Mouse (Mus musculus): ENCODE data around the gene Tal1. TPM values are rescaled to one million over a fixed set of nuclear protein-coding genes. Genes with fewer than 3 reads are reported as not detected.
A peak's percentile ranks its signal among the peaks of the same experiment; 100 is the strongest.

The Tal1 gene
- polyA plus RNA-seq (2016; fragmentation: Nextera tagmentation; extraction: Ambion mirVana) = 1.4 and 1.9 TPM in 2 replicates

DNA sequence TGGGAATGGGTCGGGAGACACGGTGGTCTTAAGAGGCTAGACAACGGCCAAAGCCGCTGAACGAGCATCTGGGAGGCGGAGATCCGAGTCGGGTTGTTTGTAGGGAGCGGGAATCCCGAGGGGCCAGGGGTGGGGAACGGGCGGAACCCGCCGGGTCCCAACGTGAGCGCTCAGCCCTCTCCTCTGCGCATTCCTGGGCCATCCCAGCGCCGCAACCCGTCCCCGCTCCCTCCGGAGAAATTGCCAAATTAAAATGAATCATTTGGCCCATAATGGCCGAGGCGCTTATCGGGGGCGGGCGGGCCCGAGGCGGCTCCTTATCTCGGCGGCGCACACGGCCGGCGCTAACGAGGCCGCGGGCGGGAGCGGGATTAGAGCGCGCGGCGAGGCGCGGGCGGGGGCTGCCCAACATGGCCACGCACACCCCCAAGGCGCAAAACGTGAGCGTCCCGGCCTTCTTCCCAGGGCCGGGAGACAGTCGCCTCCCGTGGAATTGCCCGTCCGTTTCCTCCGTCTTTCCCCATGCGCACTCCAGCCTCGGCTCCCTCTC, at the start of gene Tal1:
TSS of gene Tal1 (plus strand) at position 56 of the 550 bp plus-strand sequence.
- H3K4me1 ChIP-seq (replicated peaks) = peaks cover 23% of the 10 kb centered on the region
- peak within 1 kb of the TSS; percentile 37 for H3K4me3 ChIP-seq (replicated peaks)
- peak within 1 kb of the TSS; percentile 45; the same call in 1 of the 2 replicates for H3K27ac ChIP-seq
- peaks cover 98% of the 10 kb centered on the region for H3K27me3 ChIP-seq
- under 1% methylated on average over 60 of the region's 60 CpGs for WGBS
- peak within 1 kb of the TSS; percentile 37 for H3K9ac ChIP-seq (replicated peaks)
- peak within 1 kb of the TSS; percentile 58 for H3K4me2 ChIP-seq
- no peaks in the 10 kb centered on the region for H3K9me3 ChIP-seq
- no peaks in the 10 kb centered on the region for H3K36me3 ChIP-seq
- no peak for ATAC-seq (ENCODE audit: insufficient number of reproducible peaks, insufficient read depth, low FRiP score, low TSS enrichment, low read depth)

DNA sequence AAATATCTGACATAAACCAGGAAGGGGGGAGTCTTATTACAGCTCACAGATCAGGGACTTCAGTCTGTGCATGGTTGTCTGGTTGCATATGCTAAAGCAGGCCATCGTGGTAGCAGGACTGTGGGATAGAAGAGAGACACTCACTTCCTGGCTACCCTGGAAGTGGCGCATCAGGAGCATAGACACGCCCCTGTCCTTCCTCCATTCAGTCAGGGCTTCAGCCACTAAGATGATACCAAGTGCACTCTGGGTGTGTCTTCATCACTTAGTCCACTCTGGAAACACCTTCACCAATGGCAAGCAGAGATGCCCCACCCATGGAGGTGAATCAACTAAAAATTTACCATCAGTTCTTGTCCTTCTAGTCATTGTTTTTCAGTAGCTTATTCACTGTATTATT, 42.0 kb upstream of the Tal1 start:
- WGBS = 82% methylated on average over 3 of the region's 3 CpGs
- Histone ChIP-seq H3K4me2 (no peak overlapping the region), H3K36me3 (peaks cover 77% of the 10 kb centered on the region), H3K27ac (no peak overlapping the region), H3K27me3 (no peaks in the 10 kb centered on the region), H3K4me1 (replicated peaks) (no peaks in the 10 kb centered on the region), H3K9ac (replicated peaks) (no peak overlapping the region), H3K9me3 (no peaks in the 10 kb centered on the region), H3K4me3 (replicated peaks) (no peak overlapping the region)
- ATAC-seq (ENCODE audit: insufficient number of reproducible peaks, insufficient read depth, low FRiP score, low TSS enrichment, low read depth) = no peak

DNA sequence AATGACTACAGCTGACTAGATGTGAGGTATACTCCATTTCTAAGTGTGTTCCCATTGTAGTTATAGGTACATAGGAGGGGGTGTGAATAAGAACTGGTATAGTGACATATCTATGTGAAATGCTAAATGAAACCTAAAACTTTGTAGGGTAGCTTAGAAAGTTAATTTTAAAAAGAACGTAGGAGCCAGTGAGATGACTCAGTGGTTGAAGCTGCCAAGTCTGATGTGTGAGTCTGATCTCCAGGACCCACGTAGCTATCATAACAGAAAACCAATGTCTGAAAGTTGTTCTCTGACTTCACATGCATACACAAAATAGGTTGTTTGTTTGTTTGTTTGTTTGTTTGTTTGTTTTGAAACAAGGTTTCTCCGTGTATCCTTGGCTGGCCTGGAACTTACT, 36.2 kb upstream of the Tal1 start:
- Histone ChIP-seq H3K9me3 (no peaks in the 10 kb centered on the region), H3K4me1 (replicated peaks) (no peaks in the 10 kb centered on the region), H3K9ac (replicated peaks) (no peak overlapping the region), H3K27me3 (no peaks in the 10 kb centered on the region), H3K36me3 (peaks cover 80% of the 10 kb centered on the region), H3K4me3 (replicated peaks) (no peak overlapping the region), H3K27ac (no peak overlapping the region), H3K4me2 (no peak overlapping the region)
- WGBS = 94% methylated on average over 3 of the region's 3 CpGs
- no peak for ATAC-seq (ENCODE audit: insufficient number of reproducible peaks, insufficient read depth, low FRiP score, low TSS enrichment, low read depth)

DNA sequence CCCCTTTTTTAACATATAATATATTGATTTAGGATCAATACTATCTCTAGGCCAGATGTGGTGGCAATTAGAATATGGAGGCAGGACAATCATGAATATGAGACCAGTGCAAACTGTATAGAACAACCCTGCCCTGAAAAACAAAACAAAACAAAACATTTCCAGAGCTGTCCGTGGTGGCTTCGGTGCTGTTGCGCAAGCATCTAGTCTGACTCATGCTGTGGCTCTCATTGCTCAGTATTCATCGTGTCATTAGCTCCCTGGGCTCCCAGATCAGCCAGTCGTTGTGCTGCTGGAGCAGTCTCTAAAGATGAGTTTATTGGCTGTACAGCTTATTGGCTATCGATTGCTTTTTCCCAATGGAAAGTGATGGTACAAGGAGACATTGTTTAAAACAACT, 21.2 kb upstream of the Tal1 start:
- Histone ChIP-seq H3K36me3 (peaks cover 62% of the 10 kb centered on the region), H3K4me1 (replicated peaks) (no peaks in the 10 kb centered on the region), H3K9me3 (no peaks in the 10 kb centered on the region), H3K4me3 (replicated peaks) (no peak overlapping the region), H3K27me3 (no peaks in the 10 kb centered on the region), H3K9ac (replicated peaks) (no peak overlapping the region), H3K4me2 (no peak overlapping the region), H3K27ac (no peak overlapping the region)
- ATAC-seq (ENCODE audit: insufficient number of reproducible peaks, insufficient read depth, low FRiP score, low TSS enrichment, low read depth) = no peak
- WGBS = 85% methylated on average over 6 of the region's 6 CpGs

DNA sequence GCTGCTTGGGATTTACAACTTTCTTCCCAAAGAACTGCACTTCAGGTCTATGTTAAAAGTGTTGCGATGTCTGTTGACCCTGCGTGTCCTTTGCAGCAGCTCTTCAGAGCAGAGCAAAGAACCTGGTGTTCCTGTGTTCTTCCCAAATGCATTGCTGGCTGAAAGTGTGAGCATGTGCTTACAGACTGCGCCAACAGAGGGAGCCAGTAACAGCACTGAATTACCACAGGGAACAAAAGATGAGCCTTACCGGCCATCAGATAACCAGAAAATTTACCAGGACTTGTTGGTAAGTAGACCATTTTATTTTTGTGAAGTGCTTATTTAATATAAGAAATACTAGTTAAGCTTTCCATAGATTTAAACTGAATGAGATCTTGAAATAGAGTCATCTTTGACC, 18.0 kb upstream of the Tal1 start:
- WGBS = 48% methylated on average over 4 of the region's 4 CpGs
- no peaks in the 10 kb centered on the region for H3K27me3 ChIP-seq
- H3K9me3 ChIP-seq = no peaks in the 10 kb centered on the region
- H3K4me3 ChIP-seq (replicated peaks) = no peak overlapping the region
- no peak overlapping the region for H3K27ac ChIP-seq
- no peak overlapping the region for H3K9ac ChIP-seq (replicated peaks)
- no peak overlapping the region for H3K4me2 ChIP-seq
- peaks cover 68% of the 10 kb centered on the region for H3K36me3 ChIP-seq
- no peaks in the 10 kb centered on the region for H3K4me1 ChIP-seq (replicated peaks)
- ATAC-seq (ENCODE audit: insufficient number of reproducible peaks, insufficient read depth, low FRiP score, low TSS enrichment, low read depth) = no peak

DNA sequence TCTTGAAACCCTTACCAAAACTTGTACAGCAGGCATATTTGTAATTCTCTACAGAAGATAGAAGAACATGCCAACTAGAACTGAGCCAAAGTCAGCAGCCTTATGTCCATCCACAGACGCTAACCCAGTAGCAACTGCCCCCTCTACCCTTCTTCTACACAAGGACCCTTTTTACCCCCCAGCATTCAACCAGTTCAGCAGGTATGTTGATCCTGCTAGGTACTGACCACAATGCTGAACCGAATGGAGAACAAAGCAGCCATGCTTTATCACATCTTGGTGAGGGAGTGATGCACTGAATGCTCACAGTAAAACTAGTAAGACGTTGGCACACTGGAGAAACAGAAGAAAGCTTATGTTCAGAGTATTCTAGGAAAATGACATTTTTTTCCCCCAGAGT, 10.6 kb upstream of the Tal1 start:
- 83% methylated on average over 3 of the region's 3 CpGs for WGBS

DNA sequence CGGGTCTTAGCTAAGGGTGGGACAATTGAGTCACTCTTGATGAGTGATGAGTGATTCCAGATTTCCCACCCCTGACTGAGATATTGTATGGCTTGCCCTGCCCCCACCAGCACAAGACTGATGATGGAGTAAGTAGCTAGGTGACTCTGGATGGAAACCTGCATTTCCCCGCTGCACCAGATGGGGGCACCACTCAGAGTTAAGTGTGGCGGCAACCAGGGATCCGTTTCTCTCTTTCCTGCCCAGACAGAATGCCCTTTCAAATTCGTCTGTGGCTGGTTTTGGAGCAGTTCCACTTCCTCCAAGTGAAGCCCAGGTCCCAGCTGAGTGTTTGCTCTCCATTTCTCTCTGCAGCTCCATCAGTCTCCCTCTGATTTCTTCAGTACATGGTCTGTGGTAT, 8.5 kb upstream of the Tal1 start:
- peaks cover 3% of the 10 kb centered on the region; the same call in 1 of the 2 replicates for H3K9me3 ChIP-seq
- WGBS = 4% methylated on average over 5 of the region's 5 CpGs
- no peak overlapping the region for H3K27ac ChIP-seq
- H3K27me3 ChIP-seq = peaks cover 44% of the 10 kb centered on the region
- peaks cover 5% of the 10 kb centered on the region; the same call in 1 of the 2 replicates for H3K36me3 ChIP-seq
- ATAC-seq (ENCODE audit: insufficient number of reproducible peaks, insufficient read depth, low FRiP score, low TSS enrichment, low read depth) = no peak
- peaks cover 7% of the 10 kb centered on the region for H3K4me1 ChIP-seq (replicated peaks)
- no peak overlapping the region for H3K9ac ChIP-seq (replicated peaks)
- H3K4me3 ChIP-seq (replicated peaks) = no peak overlapping the region
- H3K4me2 ChIP-seq = no peak overlapping the region

More for the DNA sequence above, 10.6 kb upstream of the Tal1 start:
- Histone ChIP-seq H3K36me3 (peaks cover 26% of the 10 kb centered on the region), H3K4me3 (replicated peaks) (no peak overlapping the region), H3K4me2 (no peak overlapping the region), H3K9ac (replicated peaks) (no peak overlapping the region), H3K27me3 (peaks cover 26% of the 10 kb centered on the region), H3K9me3 (peaks cover 3% of the 10 kb centered on the region; the same call in 1 of the 2 replicates), H3K4me1 (replicated peaks) (no peaks in the 10 kb centered on the region), H3K27ac (no peak overlapping the region)
- no peak for ATAC-seq (ENCODE audit: insufficient number of reproducible peaks, insufficient read depth, low FRiP score, low TSS enrichment, low read depth)

DNA sequence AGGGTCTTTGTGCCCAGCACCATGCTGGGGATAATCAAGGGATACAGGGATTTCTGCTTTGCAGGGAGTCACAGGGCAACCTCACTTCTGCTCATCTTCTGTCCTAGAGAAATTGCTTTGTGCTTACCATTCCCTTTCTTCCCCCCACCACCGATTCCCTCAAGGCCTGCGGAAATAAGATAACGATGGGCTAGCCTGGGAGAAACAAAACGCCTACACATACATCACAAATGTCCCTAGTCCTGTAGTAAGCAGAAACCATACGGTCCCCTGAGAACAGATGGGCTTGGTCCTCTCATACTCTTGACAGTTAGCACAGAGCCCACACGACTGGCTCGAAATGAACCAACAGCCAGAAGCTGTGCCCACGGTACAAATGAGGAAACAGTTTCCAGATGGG, 8.0 kb upstream of the Tal1 start:
- H3K4me2 ChIP-seq = no peak overlapping the region
- H3K27ac ChIP-seq = no peak overlapping the region
- H3K9ac ChIP-seq (replicated peaks) = no peak overlapping the region
- H3K4me3 ChIP-seq (replicated peaks) = no peak overlapping the region
- H3K36me3 ChIP-seq = peaks cover 2% of the 10 kb centered on the region; the same call in 1 of the 2 replicates
- H3K27me3 ChIP-seq = peaks cover 48% of the 10 kb centered on the region
- H3K9me3 ChIP-seq = peaks cover 3% of the 10 kb centered on the region; the same call in 1 of the 2 replicates
- 64% methylated on average over 8 of the region's 8 CpGs for WGBS
- peaks cover 12% of the 10 kb centered on the region for H3K4me1 ChIP-seq (replicated peaks)
- ATAC-seq (ENCODE audit: insufficient number of reproducible peaks, insufficient read depth, low FRiP score, low TSS enrichment, low read depth) = no peak

DNA sequence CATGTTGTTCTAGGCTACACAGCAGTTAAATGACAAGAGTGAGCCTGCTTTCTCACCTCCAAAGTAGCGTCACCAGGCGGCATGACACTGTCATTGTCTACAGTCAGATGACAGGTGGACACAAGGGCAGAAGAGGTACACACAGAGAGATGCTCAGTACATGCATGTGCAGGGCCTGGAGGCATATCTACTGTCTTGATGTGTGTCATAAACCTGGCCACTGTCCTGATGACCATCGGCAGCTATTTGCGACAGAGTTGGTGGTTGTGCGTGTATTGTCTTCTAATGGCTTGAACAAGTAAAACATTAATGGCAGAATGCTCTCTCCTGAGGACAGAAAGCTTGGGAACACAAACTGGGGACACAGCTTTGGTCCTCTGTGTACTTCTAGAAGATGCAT, 5.0 kb upstream of the Tal1 start:
- no peak overlapping the region for H3K27ac ChIP-seq
- H3K4me1 ChIP-seq (replicated peaks) = peaks cover 13% of the 10 kb centered on the region
- H3K4me2 ChIP-seq = no peak overlapping the region
- H3K4me3 ChIP-seq (replicated peaks) = no peak overlapping the region
- no peak for ATAC-seq (ENCODE audit: insufficient number of reproducible peaks, insufficient read depth, low FRiP score, low TSS enrichment, low read depth)
- H3K9me3 ChIP-seq = no peaks in the 10 kb centered on the region
- H3K27me3 ChIP-seq = peaks cover 78% of the 10 kb centered on the region
- no peak overlapping the region for H3K9ac ChIP-seq (replicated peaks)
- WGBS = 78% methylated on average over 5 of the region's 5 CpGs
- H3K36me3 ChIP-seq = no peaks in the 10 kb centered on the region

DNA sequence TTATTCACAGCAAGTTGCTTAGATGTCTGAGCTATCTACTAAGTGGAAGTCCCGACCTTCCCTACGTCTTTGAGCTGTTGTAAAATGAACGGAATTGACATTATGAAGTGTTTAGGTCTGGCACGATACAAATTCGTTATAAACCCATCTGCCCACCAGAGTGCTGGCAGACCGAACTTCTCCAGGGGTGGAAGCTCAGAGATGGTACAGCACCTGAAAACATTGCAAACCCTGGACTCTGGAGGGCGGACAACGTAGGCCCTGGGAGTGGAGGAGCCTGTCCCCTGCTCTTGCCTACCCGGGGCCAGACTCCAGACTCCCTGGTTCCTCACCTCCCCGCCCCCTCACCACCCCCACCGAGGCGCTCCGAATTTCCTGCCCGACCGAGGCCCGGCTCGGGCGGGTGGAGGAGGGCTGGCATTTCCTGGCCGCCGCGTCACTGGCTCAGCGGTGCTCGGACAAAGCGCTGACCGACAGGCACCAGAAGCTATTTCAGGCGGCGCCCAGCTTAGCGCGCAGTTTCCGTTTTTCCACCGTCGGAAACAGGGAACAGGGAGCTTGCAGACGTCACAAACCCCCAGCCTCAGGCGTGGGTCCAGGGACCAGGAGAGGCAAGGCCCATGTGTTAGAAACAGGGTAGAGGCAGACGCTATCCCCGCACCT, 3.8 kb upstream of the Tal1 start:
- H3K27ac ChIP-seq = no peak overlapping the region
- H3K9ac ChIP-seq (replicated peaks) = peak overlapping the region; percentile 47

DNA sequence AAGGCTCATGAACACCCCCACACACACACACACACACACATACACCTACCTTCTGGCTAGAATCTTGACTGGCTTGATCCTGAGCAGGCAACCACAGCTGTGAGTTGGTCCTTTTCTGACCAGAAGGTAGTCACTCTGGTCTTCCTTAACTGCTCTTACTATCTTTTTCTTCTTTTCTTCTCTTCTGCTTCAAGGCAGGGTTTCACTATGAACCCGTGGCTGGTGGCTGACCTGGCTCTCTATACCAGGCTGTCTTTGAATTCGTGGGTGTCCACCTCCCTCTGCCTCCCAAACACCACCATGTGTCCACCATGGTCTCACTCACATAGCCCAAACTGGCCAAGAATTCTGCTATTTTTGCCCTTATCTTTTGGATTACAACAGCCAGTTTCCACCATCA, 1.2 kb upstream of the Tal1 start:
- 4% methylated on average over 2 of the region's 2 CpGs for WGBS
- Histone ChIP-seq H3K27me3 (peaks cover 91% of the 10 kb centered on the region), H3K4me1 (replicated peaks) (peaks cover 23% of the 10 kb centered on the region), H3K36me3 (no peaks in the 10 kb centered on the region), H3K9me3 (no peaks in the 10 kb centered on the region), H3K4me3 (replicated peaks) (no peak overlapping the region), H3K9ac (replicated peaks) (no peak overlapping the region), H3K4me2 (no peak overlapping the region), H3K27ac (no peak overlapping the region)
- no peak for ATAC-seq (ENCODE audit: insufficient number of reproducible peaks, insufficient read depth, low FRiP score, low TSS enrichment, low read depth)

More for the DNA sequence above, 3.8 kb upstream of the Tal1 start:
- ATAC-seq (ENCODE audit: insufficient number of reproducible peaks, insufficient read depth, low FRiP score, low TSS enrichment, low read depth) = peak; percentile 50; the same call in 1 of the 2 replicates
- H3K36me3 ChIP-seq = no peaks in the 10 kb centered on the region
- under 1% methylated on average over 36 of the region's 36 CpGs for WGBS
- peaks cover 89% of the 10 kb centered on the region for H3K27me3 ChIP-seq
- peak overlapping the region; percentile 40 for H3K4me3 ChIP-seq (replicated peaks)
- H3K9me3 ChIP-seq = no peaks in the 10 kb centered on the region
- peaks cover 23% of the 10 kb centered on the region for H3K4me1 ChIP-seq (replicated peaks)
- H3K4me2 ChIP-seq = peak overlapping the region; percentile 67

Measured in limb, embryonic 12.5 days (tissue).